Mouse (Mus musculus) forebrain, embryonic 12.5 days (tissue): Measurements from ENCODE around the gene Efna2. TPM values are rescaled to one million over a fixed set of nuclear protein-coding genes. Genes with fewer than 3 reads are reported as not detected.

Experiments used
- ATAC-seq: fragments of 200-750 bp; cut with Nextera tagmentation; 2 replicates; pipeline ENCODE4 v1.8.0; 2017; ENCODE audit warnings: moderate TSS enrichment; ENCODE audit not compliant: low FRiP score
- H3K27ac ChIP-seq: fragments of 300-500 bp; sonication (generic); 2 replicates; pipeline ENCODE4 v1.5.1; 2016; ENCODE audit warnings: mild to moderate bottlenecking
- H3K27me3 ChIP-seq: fragments of 300-500 bp; sonication (generic); 2 replicates; pipeline ENCODE4 v1.6.1; 2016; ENCODE audit warnings: mild to moderate bottlenecking
- H3K36me3 ChIP-seq: fragments of 300-500 bp; sonication (generic); replicated peaks from 2 replicates; pipeline ENCODE4 v1.6.1; 2016; ENCODE audit warnings: mild to moderate bottlenecking
- H3K4me1 ChIP-seq: fragments of 300-500 bp; sonication (generic); 2 replicates; pipeline ENCODE4 v1.6.1; 2016
- H3K4me2 ChIP-seq: fragments of 300-500 bp; sonication (generic); 2 replicates; pipeline ENCODE4 v1.6.1; 2016; ENCODE audit warnings: mild to moderate bottlenecking, moderate library complexity
- H3K4me3 ChIP-seq: fragments of 300-500 bp; sonication (generic); replicated peaks from 2 replicates; pipeline ENCODE4 v1.5.1; 2016; ENCODE audit warnings: mild to moderate bottlenecking
- H3K9ac ChIP-seq: fragments of 300-500 bp; sonication (generic); 2 replicates; pipeline ENCODE4 v1.6.1; 2016; ENCODE audit warnings: mild to moderate bottlenecking
- H3K9me3 ChIP-seq: fragments of 300-500 bp; sonication (generic); 2 replicates; pipeline ENCODE4 v1.6.1; 2016
- WGBS: fragments of 180-500 bp; shearing (Covaris S2); methylation state at CpG from one replicate; pipeline ENCODE4 v1.1.7; 2016; 5-methylcytosine and 5-hydroxymethylcytosine counted together
- polyA plus RNA-seq: library from polyadenylated mRNA; unstranded; fragments of >200 nt; fragmentation: Nextera tagmentation; extraction: Ambion mirVana; gene quantifications from 2 replicates; pipeline ENCODE4 v1.2.1, GENCODE M21; 2016

Efna2 gene
- polyA plus RNA-seq, 1 experiment from 2014 or later: 48.9 TPM

GRCm38 (mm10) chr10:80238306-80238705, 59.0 kb downstream of the Efna2 start:
- no peak for ATAC-seq
- no peaks in the 10 kb centered on the region for H3K27me3 ChIP-seq
- peaks cover 98% of the 10 kb centered on the region for H3K36me3 ChIP-seq
- H3K4me3 ChIP-seq: no peak overlapping the region
- peaks cover 23% of the 10 kb centered on the region for H3K4me1 ChIP-seq
- 95% methylated on average over 3 of the region's 3 CpGs for whole genome bisulfite sequencing
- no peak overlapping the region for H3K9ac ChIP-seq
- H3K4me2 ChIP-seq: no peak overlapping the region
- no peaks in the 10 kb centered on the region for H3K9me3 ChIP-seq
- no peak overlapping the region for H3K27ac ChIP-seq

Other genes with a start within 250 kb of the Efna2 start
- gene Wdr18, start 219.3 kb upstream of the Efna2 start, polyA plus RNA-seq: 94.4 and 96.0 TPM in 2 replicates
- gene Grin3b, start 208.8 kb upstream of the Efna2 start, polyA plus RNA-seq: 0.46 TPM in 2 replicates
- gene Tmem259, start 195.2 kb upstream of the Efna2 start, polyA plus RNA-seq: 14.7 and 19.2 TPM in 2 replicates
- 85.5 and 115 TPM in 2 replicates for gene Cnn2, start 190.9 kb upstream of the Efna2 start, polyA plus RNA-seq
- 5.8 and 5.9 TPM in 2 replicates for gene Abca7, start 183.0 kb upstream of the Efna2 start, polyA plus RNA-seq
- gene Arhgap45, start 162.8 kb upstream of the Efna2 start, polyA plus RNA-seq: 3.4 and 3.6 TPM in 2 replicates
- gene Polr2e, start 139.7 kb upstream of the Efna2 start, polyA plus RNA-seq: 183 and 184 TPM in 2 replicates
- gene Gpx4, start 132.3 kb upstream of the Efna2 start, polyA plus RNA-seq: 434 and 458 TPM in 2 replicates
- 14.8 and 16.4 TPM in 2 replicates for gene Sbno2, start 73.9 kb upstream of the Efna2 start, polyA plus RNA-seq
- 20.8 and 23.2 TPM in 2 replicates for gene Stk11, start 63.7 kb upstream of the Efna2 start, polyA plus RNA-seq
- gene Atp5d, start 40.9 kb upstream of the Efna2 start, polyA plus RNA-seq: 405 and 428 TPM in 2 replicates
- gene Cbarp, start 38.6 kb upstream of the Efna2 start, polyA plus RNA-seq: 13.2 and 13.8 TPM in 2 replicates
- 45.0 and 50.3 TPM in 2 replicates for gene Midn, start 31.2 kb upstream of the Efna2 start, polyA plus RNA-seq
- gene Cirbp, start 13.5 kb upstream of the Efna2 start, polyA plus RNA-seq: 224 and 240 TPM in 2 replicates
- gene 1600002K03Rik, start 6.5 kb upstream of the Efna2 start, polyA plus RNA-seq: 11.1 and 11.6 TPM in 2 replicates
- gene Mum1, start 47.0 kb downstream of the Efna2 start, polyA plus RNA-seq: 55.5 and 58.4 TPM in 2 replicates
- 201 and 216 TPM in 2 replicates for gene Ndufs7, start 69.6 kb downstream of the Efna2 start, polyA plus RNA-seq
- gene Gamt, start 81.5 kb downstream of the Efna2 start, polyA plus RNA-seq: 15.9 and 19.0 TPM in 2 replicates
- 65.1 and 69.7 TPM in 2 replicates for gene Dazap1, start 82.0 kb downstream of the Efna2 start, polyA plus RNA-seq
- gene Rps15, start 113.0 kb downstream of the Efna2 start, polyA plus RNA-seq: 708 and 760 TPM in 2 replicates
- gene Apc2, start 116.5 kb downstream of the Efna2 start, polyA plus RNA-seq: 144 and 165 TPM in 2 replicates
- 42.6 and 44.4 TPM in 2 replicates for gene 2310011J03Rik, start 141.1 kb downstream of the Efna2 start, polyA plus RNA-seq
- gene Pcsk4, start 150.0 kb downstream of the Efna2 start, polyA plus RNA-seq: 3.7 and 3.8 TPM in 2 replicates
- 4.1 and 4.4 TPM in 2 replicates for gene Reep6, start 150.5 kb downstream of the Efna2 start, polyA plus RNA-seq
- 0.17 and 0.55 TPM in 2 replicates for gene Adamtsl5, start 168.9 kb downstream of the Efna2 start, polyA plus RNA-seq
- gene Plk5, start 177.0 kb downstream of the Efna2 start, polyA plus RNA-seq: 0.23 and 0.40 TPM in 2 replicates
- gene Mex3d, start 208.2 kb downstream of the Efna2 start, polyA plus RNA-seq: 17.3 and 21.3 TPM in 2 replicates
- gene Mbd3, start 220.1 kb downstream of the Efna2 start, polyA plus RNA-seq: 312 and 327 TPM in 2 replicates
- gene Uqcr11, start 227.3 kb downstream of the Efna2 start, polyA plus RNA-seq: 371 and 400 TPM in 2 replicates